Mouse (Mus musculus) megakaryocyte, embryonic 14.5 days (primary cell): ENCODE results near the gene Ankrd65.

Source experiments
- FLI1 ChIP-seq: IDR thresholded peaks from 2 replicates; pipeline ENCODE4 v1.6.1; 2012; ENCODE audit warnings: low read length, inconsistent platforms, mixed read lengths
- GATA1 ChIP-seq: IDR thresholded peaks from 3 replicates; pipeline ENCODE4 v1.6.1; 2012; ENCODE audit warnings: mixed read lengths, low read length, inconsistent platforms, borderline replicate concordance

DNA sequence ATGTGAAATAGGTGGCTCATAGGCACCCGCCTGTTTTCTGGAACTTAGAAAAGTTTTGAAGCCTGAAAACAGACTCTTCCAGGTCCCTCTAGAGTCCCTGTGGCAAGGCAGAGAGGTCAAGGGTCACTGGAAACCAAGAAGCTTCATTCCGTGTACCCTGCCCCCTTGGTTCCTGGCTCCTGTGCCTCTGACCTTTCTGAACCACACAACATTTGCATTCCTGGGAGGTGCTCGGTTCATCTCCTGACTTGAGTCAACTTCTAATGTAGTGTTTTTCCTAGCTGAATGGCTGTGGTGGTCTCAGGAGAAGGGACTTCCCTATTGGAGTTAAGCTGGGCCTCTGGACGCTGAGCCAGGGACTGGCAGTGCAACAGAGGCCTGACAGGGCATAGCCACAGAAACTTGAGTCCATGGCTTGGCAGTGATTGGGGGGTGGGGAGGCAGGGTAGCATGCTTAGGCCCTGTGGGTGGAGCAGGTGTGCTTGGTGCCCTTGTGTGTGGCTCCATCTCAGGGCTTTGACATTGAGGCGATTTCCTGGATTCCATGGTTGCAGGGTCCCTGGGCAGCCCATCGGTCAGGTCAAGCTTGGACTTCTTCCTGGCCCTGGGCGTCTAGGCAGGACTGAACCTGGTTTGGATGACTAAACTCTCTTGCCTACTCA, 58.3 kb downstream of the Ankrd65 start:
- TF ChIP-seq GATA1 (no peak), FLI1 (no peak)
